In genomic region chr13:58127766-58128361, GRCm38 (mm10) we compare ENCODE assay signal across 8 mouse cellular contexts. TPM values are rescaled to one million over a fixed set of nuclear protein-coding genes. Genes with fewer than 3 reads are reported as not detected.
A peak's percentile ranks its signal among the peaks of the same experiment; 100 is the strongest.
DNase-seq lines count a peak whose midpoint lies in the region; ATAC-seq and TF ChIP-seq lines count a peak whose summit lies in the region.

No protein-coding gene starts in this region.

- ATAC-seq in intestine, embryonic 16.5 days = peak; percentile 30
- ATAC-seq in liver, embryonic 12.5 days = peak; percentile 28

- peak overlapping the region; percentile 95 for H3K4me3 ChIP-seq in thymus, adult 2 months (ENCODE audit: control insufficient read depth, insufficient read depth, low read length)
- peak overlapping the region; percentile 98 for H3K4me3 ChIP-seq in intestine, embryonic 16.5 days (ENCODE audit: low read length)
- peak overlapping the region; percentile 97 for H3K4me3 ChIP-seq in liver, embryonic 12.5 days

- no peaks in the 10 kb centered on the region; the same call in 1 of the 2 replicates for H3K36me3 ChIP-seq in thymus, adult 2 months (ENCODE audit: control insufficient read depth, insufficient read depth, low read length)
- H3K36me3 ChIP-seq in intestine, embryonic 16.5 days (ENCODE audit: control insufficient read depth, insufficient read depth, low read length) = no peaks in the 10 kb centered on the region
- peaks cover 26% of the 10 kb centered on the region for H3K36me3 ChIP-seq in liver, embryonic 12.5 days

- H3K9me3 ChIP-seq in intestine, embryonic 16.5 days (ENCODE audit: control insufficient read depth, low read length) = no peaks in the 10 kb centered on the region
- H3K9me3 ChIP-seq in liver, embryonic 12.5 days (replicated peaks) = no peaks in the 10 kb centered on the region

- TF ChIP-seq POLR2A in thymus, adult 2 months (IDR thresholded peaks at IDR 0.05; ENCODE audit: control insufficient read depth, extremely low read depth, insufficient read depth, low read length, poor library complexity) = no peak

- peak overlapping the region; percentile 86 for H3K27ac ChIP-seq in thymus, adult 2 months (ENCODE audit: control insufficient read depth, insufficient read depth, low read length)
- H3K27ac ChIP-seq in intestine, embryonic 16.5 days (ENCODE audit: low read length) = peak overlapping the region; percentile 98
- peak overlapping the region; percentile 98 for H3K27ac ChIP-seq in liver, embryonic 12.5 days

- no peaks in the 10 kb centered on the region for H3K27me3 ChIP-seq in thymus, adult 2 months (ENCODE audit: control insufficient read depth, insufficient read depth, low read length)
- H3K27me3 ChIP-seq in intestine, embryonic 16.5 days (replicated peaks; ENCODE audit: control insufficient read depth, insufficient read depth, low read length) = no peaks in the 10 kb centered on the region
- H3K27me3 ChIP-seq in liver, embryonic 12.5 days (replicated peaks) = no peaks in the 10 kb centered on the region

- WGBS in thymus, adult 2 months = under 1% methylated on average over 80 of the region's 81 CpGs
- WGBS in intestine, embryonic 16.5 days = under 1% methylated on average over 81 of the region's 81 CpGs
- 2% methylated on average over 81 of the region's 81 CpGs for WGBS in liver, embryonic 12.5 days (ENCODE audit: insufficient replicate concordance)

- H3K4me1 ChIP-seq in thymus, adult 2 months (replicated peaks; ENCODE audit: control insufficient read depth, insufficient read depth, low read length) = peaks cover 7% of the 10 kb centered on the region
- peaks cover 18% of the 10 kb centered on the region for H3K4me1 ChIP-seq in intestine, embryonic 16.5 days (ENCODE audit: control insufficient read depth, insufficient read depth, low read length)
- peaks cover 34% of the 10 kb centered on the region for H3K4me1 ChIP-seq in liver, embryonic 12.5 days

- DNase-seq in thymus, adult 2 months = no peak
- no peak for DNase-seq in thymus, postnatal 36 days
- DNase-seq in c-Kit-positive CD71-positive TER-119-positive erythroid progenitor cells, embryonic 14.5 days (ENCODE audit: low spot score) = peak; percentile 44
- peak; percentile 62 for DNase-seq in gastrocnemius, postnatal 14 days
- DNase-seq in neural tube, embryonic 10.5 days (ENCODE audit: extremely low spot score, low spot score) = peak; percentile 83
- peak; percentile 77 for DNase-seq in testis, postnatal 10 days (ENCODE audit: low spot score)

- H3K9ac ChIP-seq in intestine, embryonic 16.5 days (ENCODE audit: low read depth, low read length) = peak overlapping the region; percentile 99
- peak overlapping the region; percentile 100 for H3K9ac ChIP-seq in liver, embryonic 12.5 days

- TF ChIP-seq CTCF in thymus, adult 2 months (IDR thresholded peaks at IDR 0.05; ENCODE audit: borderline replicate concordance, control insufficient read depth, extremely low read depth, insufficient read depth, low read length, poor library complexity) = no peak

- intact Hi-C loops in gastrocnemius, postnatal 14 days (cut with DNase I; ENCODE audit: low total_unique reads) = no loop called here

- peak overlapping the region; percentile 68 for H3K4me2 ChIP-seq in intestine, embryonic 16.5 days (ENCODE audit: low read depth, low read length)
- peak overlapping the region; percentile 80 for H3K4me2 ChIP-seq in liver, embryonic 12.5 days

RNA-seq across cellular contexts. Expression of gene Hnrnpa0, which starts 0.5 kb away (rescaled TPM):
- 169 and 254 TPM in 2 replicates for polyA plus RNA-seq in thymus, adult 2 months (2012; rRNA removed)
- 10 to 100 TPM; 57.3 to 65.1 TPM for total RNA-seq in gastrocnemius, postnatal 14 days (2021)
- 20.0 and 20.9 TPM in 2 replicates for polyA plus RNA-seq in intestine, embryonic 16.5 days (2015; fragmentation: Nextera tagmentation; extraction: Ambion mirVana)
- polyA plus RNA-seq in liver, embryonic 12.5 days (2016; fragmentation: Nextera tagmentation; extraction: Ambion mirVana) = 12.6 and 13.7 TPM in 2 replicates

RNA-seq across cellular contexts. Expression of gene Klhl3, which starts 14.5 kb away (rescaled TPM):
- polyA plus RNA-seq in thymus, adult 2 months (2012; rRNA removed) = 1.9 and 2.0 TPM in 2 replicates
- 1 to 10 TPM; 1.0 to 1.2 TPM for total RNA-seq in gastrocnemius, postnatal 14 days (2021)
- 1.9 and 2.4 TPM in 2 replicates for polyA plus RNA-seq in intestine, embryonic 16.5 days (2015; fragmentation: Nextera tagmentation; extraction: Ambion mirVana)
- 1.3 and 1.5 TPM in 2 replicates for polyA plus RNA-seq in liver, embryonic 12.5 days (2016; fragmentation: Nextera tagmentation; extraction: Ambion mirVana)

RNA-seq across cellular contexts. Expression of gene Idnk, which starts 29.6 kb away (rescaled TPM):
- 53.4 and 57.2 TPM in 2 replicates for polyA plus RNA-seq in thymus, adult 2 months (2012; rRNA removed)
- 10 to 100 TPM in 1 of 2 experiments, 1 to 10 TPM in 1; 9.0 to 10.2 TPM for total RNA-seq in gastrocnemius, postnatal 14 days (2021)
- 53.8 and 54.1 TPM in 2 replicates for polyA plus RNA-seq in intestine, embryonic 16.5 days (2015; fragmentation: Nextera tagmentation; extraction: Ambion mirVana)
- polyA plus RNA-seq in liver, embryonic 12.5 days (2016; fragmentation: Nextera tagmentation; extraction: Ambion mirVana) = 24.6 and 25.8 TPM in 2 replicates

Comparison
In these comparisons a context has a peak if more than half of its experiments do, and no peak if none do; other contexts are left out.
1. DNase-seq: peak in c-Kit-positive CD71-positive TER-119-positive erythroid progenitor cells, embryonic 14.5 days (single experiment), gastrocnemius, postnatal 14 days (single experiment), neural tube, embryonic 10.5 days (single experiment) and testis, postnatal 10 days (single experiment); none in thymus, adult 2 months (single experiment) and thymus, postnatal 36 days (0 of 2).
2. Peak in every context shown above with its lines, with median percentiles within 50 percentile points of each other: H3K27ac ChIP-seq and H3K4me3 ChIP-seq.